13 mouse cellular contexts compared by ENCODE assay signal in genomic region chr1:155442521-155443001, GRCm38 (mm10). TPM values are rescaled to one million over a fixed set of nuclear protein-coding genes. Genes with fewer than 3 reads are reported as not detected.
DNase-seq lines count a peak whose midpoint lies in the region; ATAC-seq lines count a peak whose summit lies in the region.
"Had no signal": no experiment of that assay in that cellular context is flagged by ENCODE, and none has a peak within 500 bp of the region (broad histone marks: within the 10 kb centered on the region; RNA-seq: fewer than 3 reads in every experiment).

No protein-coding gene starts in this region.

- peak; percentile 86 for ATAC-seq in forebrain, embryonic 12.5 days (ENCODE audit: low FRiP score)
- peak; percentile 52; the same call in 1 of the 2 replicates for ATAC-seq in midbrain, embryonic 12.5 days (ENCODE audit: low FRiP score, low read depth)

- no peak overlapping the region for H3K4me2 ChIP-seq in forebrain, embryonic 12.5 days
- H3K4me2 ChIP-seq in midbrain, embryonic 12.5 days (replicated peaks): 0 out of 2 replicates have a peak overlapping the region, but pooled peaks have one; percentile 4
- H3K4me2 ChIP-seq: heart, embryonic 15.5 days; limb, embryonic 12.5 days had no signal

- H3K4me1 ChIP-seq in forebrain, embryonic 12.5 days: peaks cover 17% of the 10 kb centered on the region; the same call in 1 of the 2 replicates
- peaks cover 4% of the 10 kb centered on the region; the same call in 1 of the 2 replicates for H3K4me1 ChIP-seq in midbrain, embryonic 12.5 days
- H3K4me1 ChIP-seq: heart, embryonic 15.5 days had no signal

- peak; percentile 18 for DNase-seq in R1 (ENCODE audit: low read depth, low spot score)
- peak; percentile 50 for DNase-seq in layer of hippocampus, adult 11-12 months (ENCODE audit: low spot score)
- DNase-seq in kidney, adult 11 months: no peak
- DNase-seq in gastrocnemius, postnatal 10 days: no peak
- no peak for DNase-seq in cerebellum, adult 8-10 months
- DNase-seq in gastrocnemius, postnatal 25 days: no peak
- DNase-seq: adrenal gland, postnatal 25 days; lung, postnatal 36 days had no signal

- peak overlapping the region; percentile 80 for H3K27ac ChIP-seq in forebrain, embryonic 12.5 days
- H3K27ac ChIP-seq in midbrain, embryonic 12.5 days (replicated peaks): peak overlapping the region; percentile 81
- H3K27ac ChIP-seq: heart, embryonic 15.5 days; limb, embryonic 12.5 days had no signal

- H3K9ac ChIP-seq in forebrain, embryonic 12.5 days: no peak overlapping the region
- peak overlapping the region; percentile 20; the same call in 1 of the 2 replicates for H3K9ac ChIP-seq in midbrain, embryonic 12.5 days (replicated peaks)
- H3K9ac ChIP-seq: heart, embryonic 15.5 days; limb, embryonic 12.5 days had no signal

- H3K4me3 ChIP-seq in forebrain, embryonic 12.5 days (replicated peaks): no peak overlapping the region
- H3K4me3 ChIP-seq in midbrain, embryonic 12.5 days: no peak overlapping the region
- H3K4me3 ChIP-seq: heart, embryonic 15.5 days; limb, embryonic 12.5 days had no signal

- 57% methylated on average over 13 of the region's 13 CpGs for whole genome bisulfite sequencing in forebrain, embryonic 12.5 days
- WGBS in midbrain, embryonic 12.5 days: 67% methylated on average over 13 of the region's 13 CpGs

- no peaks in the 10 kb centered on the region for H3K9me3 ChIP-seq in forebrain, embryonic 12.5 days
- no peaks in the 10 kb centered on the region for H3K9me3 ChIP-seq in midbrain, embryonic 12.5 days
- H3K9me3 ChIP-seq: G1E; heart, embryonic 15.5 days; limb, embryonic 12.5 days had no signal

- H3K36me3 ChIP-seq in forebrain, embryonic 12.5 days (replicated peaks): no peaks in the 10 kb centered on the region
- H3K36me3 ChIP-seq in midbrain, embryonic 12.5 days: no peaks in the 10 kb centered on the region
- H3K36me3 ChIP-seq: G1E; heart, embryonic 15.5 days; limb, embryonic 12.5 days had no signal

- no peaks in the 10 kb centered on the region for H3K27me3 ChIP-seq in forebrain, embryonic 12.5 days
- peaks cover 4% of the 10 kb centered on the region; the same call in 1 of the 2 replicates for H3K27me3 ChIP-seq in midbrain, embryonic 12.5 days
- H3K27me3 ChIP-seq: heart, embryonic 15.5 days; limb, embryonic 12.5 days had no signal

RNA-seq across cellular contexts. Expression of gene Xpr1, which starts 25.3 kb away (rescaled TPM):
- 32.7 and 34.8 TPM in 2 replicates for polyA plus RNA-seq in forebrain, embryonic 12.5 days (2016; fragmentation: Nextera tagmentation; extraction: Ambion mirVana)
- 34.1 and 39.9 TPM in 2 replicates for polyA plus RNA-seq in midbrain, embryonic 12.5 days (2016; fragmentation: Nextera tagmentation; extraction: Ambion mirVana)
- 10 to 100 TPM; 29.3 to 32.6 TPM for total RNA-seq in gastrocnemius, postnatal 10 days (2021)
- total RNA-seq in gastrocnemius, postnatal 25 days (2021): 10 to 100 TPM; 38.3 to 48.3 TPM

Comparison
In these comparisons a context has a peak if more than half of its experiments do, and no peak if none do; other contexts are left out.
1. DNase-seq: peak in R1 (single experiment) and layer of hippocampus, adult 11-12 months (single experiment); none in kidney, adult 11 months (single experiment), gastrocnemius, postnatal 10 days (single experiment), cerebellum, adult 8-10 months (single experiment) and gastrocnemius, postnatal 25 days (single experiment).